Mouse (Mus musculus) heart, postnatal 0 days (tissue): Measurements from ENCODE around the gene Gm9046.
"Not testable (repeated sequence)": the region's sequence is repeated elsewhere in the genome, so short reads cannot be mapped to it uniquely, and the experiment has no call there.

Experiments
- CTCF ChIP-seq: IDR thresholded peaks from 2 replicates; pipeline ENCODE4 v1.5.1; 2016; ENCODE audit warnings: antibody characterized with exemption, control low read depth, low read depth
- EP300 ChIP-seq: IDR thresholded peaks from 2 replicates; pipeline ENCODE4 v1.6.1; 2016; ENCODE audit warnings: antibody characterized with exemption, low read depth

GRCm38 (mm10) chr10:118326869-118327268, 16.2 kb downstream of the Gm9046 start, which contains the start of gene Gm9040:
- not testable (repeated sequence) for TF ChIP-seq EP300, CTCF
